Mouse (Mus musculus) liver, postnatal 0 days (tissue): ENCODE data around the gene 4933425L06Rik.

Experiments used
- CTCF ChIP-seq: sonication (generic); IDR thresholded peaks from 2 replicates; pipeline ENCODE4 v1.5.1; 2016; ENCODE audit warnings: antibody characterized with exemption, low read depth
- EP300 ChIP-seq: IDR thresholded peaks from 2 replicates; pipeline ENCODE4 v1.6.1; 2016; ENCODE audit warnings: antibody characterized with exemption, low read depth, mild to moderate bottlenecking

DNA sequence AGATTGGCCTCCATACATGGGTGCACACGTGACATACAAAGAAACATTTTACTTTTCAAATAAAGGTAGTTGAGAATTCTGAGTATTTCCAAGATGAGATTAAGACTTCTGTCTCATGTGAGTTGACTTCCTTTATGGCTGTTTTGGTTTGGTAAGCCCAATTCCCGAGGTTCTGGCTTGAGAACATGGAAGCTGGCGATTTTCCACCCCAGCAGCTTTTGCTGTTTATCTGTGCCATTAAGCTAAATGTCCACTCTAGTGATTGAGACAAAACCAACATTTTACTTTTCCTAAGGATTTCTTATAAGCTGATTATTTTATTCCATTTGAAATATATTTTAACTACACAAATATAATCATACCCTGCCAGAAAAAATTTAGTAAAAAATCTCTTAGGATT, 68.1 kb downstream of the 4933425L06Rik start:
- TF ChIP-seq CTCF (no peak), EP300 (no peak)
